35 mouse cellular contexts compared by ENCODE assay signal in the genomic region with DNA sequence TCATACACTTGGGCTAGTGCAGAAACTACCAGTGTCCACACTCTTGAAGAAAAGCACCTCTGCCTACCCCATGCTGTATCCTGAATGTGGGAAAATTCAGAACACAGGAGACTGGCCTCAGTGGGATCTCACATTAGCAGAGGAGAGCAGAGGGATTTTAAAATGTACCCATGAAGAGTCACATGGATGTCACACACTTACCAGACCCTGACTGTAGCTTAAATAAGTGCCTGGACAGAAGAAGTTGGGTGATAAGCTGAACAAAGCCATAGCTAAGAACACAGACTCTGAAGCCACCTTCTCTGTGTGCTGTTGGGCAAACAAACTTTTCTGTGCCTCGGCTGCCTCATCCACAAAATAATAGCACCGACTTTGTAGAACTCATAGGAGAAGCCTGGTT.
"Had no signal": no experiment of that assay in that cellular context is flagged by ENCODE, and none has a peak within 500 bp of the region (broad histone marks: within the 10 kb centered on the region; RNA-seq: fewer than 3 reads in every experiment).

No protein-coding gene starts in this region.

- H3K9ac ChIP-seq: heart, embryonic 12.5 days; heart, embryonic 13.5 days; heart, embryonic 15.5 days; hindbrain, embryonic 12.5 days; hindbrain, embryonic 13.5 days; hindbrain, embryonic 14.5 days; hindbrain, embryonic 15.5 days; intestine, embryonic 15.5 days; kidney, embryonic 15.5 days had no signal

- H3K9me3 ChIP-seq: heart, embryonic 10.5 days; heart, embryonic 12.5 days; heart, embryonic 13.5 days; heart, embryonic 15.5 days; hindbrain, embryonic 10.5 days; hindbrain, embryonic 12.5 days; hindbrain, embryonic 13.5 days; hindbrain, embryonic 15.5 days; intestine, embryonic 15.5 days; kidney, embryonic 15.5 days had no signal

- H3K36me3 ChIP-seq: heart, embryonic 10.5 days; heart, embryonic 12.5 days; heart, embryonic 13.5 days; heart, embryonic 15.5 days; hindbrain, embryonic 10.5 days; hindbrain, embryonic 12.5 days; hindbrain, embryonic 13.5 days; hindbrain, embryonic 15.5 days; intestine, embryonic 15.5 days; kidney, embryonic 15.5 days had no signal

- DNase-seq: heart, postnatal 10 days; heart, postnatal 14 days; heart, postnatal 36 days; heart, postnatal 4 days; kidney, adult 11 months; kidney, adult 18-20 months; kidney, adult 2 months; kidney, adult 8-10 months; kidney, adult 9 months; kidney, postnatal 10 days; kidney, postnatal 14 days; kidney, postnatal 25 days; kidney, postnatal 36 days; kidney, postnatal 4 days; layer of hippocampus, adult 9-11 months; layer of hippocampus, postnatal 36 days had no signal

- H3K27ac ChIP-seq: heart, embryonic 10.5 days; heart, embryonic 13.5 days; heart, embryonic 15.5 days; hindbrain, embryonic 10.5 days; hindbrain, embryonic 12.5 days; hindbrain, embryonic 13.5 days; hindbrain, embryonic 14.5 days; hindbrain, embryonic 15.5 days; hindbrain, postnatal 0 days; intestine, embryonic 15.5 days; kidney, embryonic 15.5 days; kidney, postnatal 0 days; layer of hippocampus, adult 2 months had no signal

- H3K4me2 ChIP-seq: heart, embryonic 11.5 days; heart, embryonic 12.5 days; heart, embryonic 13.5 days; heart, embryonic 15.5 days; hindbrain, embryonic 12.5 days; hindbrain, embryonic 13.5 days; hindbrain, embryonic 14.5 days; hindbrain, embryonic 15.5 days; intestine, embryonic 15.5 days; kidney, embryonic 15.5 days had no signal

- H3K27me3 ChIP-seq: heart, embryonic 12.5 days; heart, embryonic 13.5 days; heart, embryonic 15.5 days; hindbrain, embryonic 15.5 days; intestine, embryonic 15.5 days; kidney, embryonic 15.5 days had no signal

- H3K4me1 ChIP-seq: heart, embryonic 15.5 days; intestine, embryonic 15.5 days had no signal

- H3K4me3 ChIP-seq: heart, embryonic 10.5 days; heart, embryonic 12.5 days; heart, embryonic 13.5 days; heart, embryonic 15.5 days; hindbrain, embryonic 10.5 days; hindbrain, embryonic 12.5 days; hindbrain, embryonic 13.5 days; hindbrain, embryonic 15.5 days; intestine, embryonic 15.5 days; kidney, embryonic 15.5 days; layer of hippocampus, adult 2 months had no signal

- ATAC-seq: hindbrain, embryonic 16.5 days; hindbrain, postnatal 0 days; inflammation-experienced regulatory T-cells, adult 6 months; intestine, embryonic 15.5 days; intestine, embryonic 16.5 days; intestine, postnatal 0 days had no signal
